Mouse (Mus musculus): ENCODE measurements at regions not wholly inside any gene's neighbourhood (a gene's known extent, or its start where the extent isn't known, plus 50 kb on each side); places are given as distances from the start of the nearest gene placed in this dataset.

- peaks cover 14% of the 10 kb centered on the region for H3K4me1 ChIP-seq (ENCODE audit: control insufficient read depth, insufficient read depth, low read length)
- 27% methylated on average over 3 of the region's 3 CpGs for WGBS
- peak overlapping the region; percentile 89 for H3K27ac ChIP-seq (ENCODE audit: low read length)
- H3K27me3 ChIP-seq (ENCODE audit: control insufficient read depth, insufficient read depth, low read length), result no peaks in the 10 kb centered on the region
- H3K9me3 ChIP-seq (ENCODE audit: control insufficient read depth, low read depth, low read length), result no peaks in the 10 kb centered on the region
- no peak overlapping the region for H3K4me3 ChIP-seq (ENCODE audit: low read depth, low read length)
- ATAC-seq (ENCODE audit: insufficient number of reproducible peaks, insufficient read depth, low FRiP score, low read depth), result peak; percentile 19; the same call in 1 of the 2 replicates
- no peaks in the 10 kb centered on the region for H3K36me3 ChIP-seq (ENCODE audit: control insufficient read depth, insufficient read depth, low read length)
- H3K9ac ChIP-seq (replicated peaks; ENCODE audit: low read depth, low read length), result no peak overlapping the region
- no peak overlapping the region for H3K4me2 ChIP-seq (replicated peaks; ENCODE audit: low read depth, low read length)
Measured at GRCm38 (mm10) chr12:109946179-109946578, 332.7 kb upstream of the Dio3 start.

- WGBS, result 55% methylated on average over 1 of the region's 1 CpGs
- H3K27ac ChIP-seq (ENCODE audit: low read length), result peak overlapping the region; percentile 89
- ATAC-seq (ENCODE audit: insufficient number of reproducible peaks, insufficient read depth, low FRiP score, low read depth), result no peak
Measured at GRCm38 (mm10) chr12:109946936-109947335, 331.9 kb upstream of the Dio3 start.

GRCm38 (mm10) chr12:109947886-109948433, 330.9 kb upstream of the Dio3 start:
- Histone ChIP-seq H3K9me3 (ENCODE audit: control insufficient read depth, low read depth, low read length) (no peaks in the 10 kb centered on the region), H3K36me3 (ENCODE audit: control insufficient read depth, insufficient read depth, low read length) (no peaks in the 10 kb centered on the region), H3K27ac (ENCODE audit: low read length) (no peak overlapping the region; the same call in 1 of the 2 replicates), H3K4me1 (ENCODE audit: control insufficient read depth, insufficient read depth, low read length) (peaks cover 24% of the 10 kb centered on the region), H3K27me3 (ENCODE audit: control insufficient read depth, insufficient read depth, low read length) (no peaks in the 10 kb centered on the region), H3K9ac (replicated peaks; ENCODE audit: low read depth, low read length) (no peak overlapping the region), H3K4me2 (replicated peaks; ENCODE audit: low read depth, low read length) (no peak overlapping the region), H3K4me3 (ENCODE audit: low read depth, low read length) (no peak overlapping the region)
- no peak for ATAC-seq (ENCODE audit: insufficient number of reproducible peaks, insufficient read depth, low FRiP score, low read depth)
- 57% methylated on average over 7 of the region's 7 CpGs for WGBS

More at GRCm38 (mm10) chr12:109946936-109947335, 331.9 kb upstream of the Dio3 start:
- Histone ChIP-seq H3K9ac (replicated peaks; ENCODE audit: low read depth, low read length) (no peak overlapping the region), H3K36me3 (ENCODE audit: control insufficient read depth, insufficient read depth, low read length) (no peaks in the 10 kb centered on the region), H3K4me2 (replicated peaks; ENCODE audit: low read depth, low read length) (no peak overlapping the region), H3K27me3 (ENCODE audit: control insufficient read depth, insufficient read depth, low read length) (no peaks in the 10 kb centered on the region), H3K4me1 (ENCODE audit: control insufficient read depth, insufficient read depth, low read length) (peaks cover 18% of the 10 kb centered on the region), H3K9me3 (ENCODE audit: control insufficient read depth, low read depth, low read length) (no peaks in the 10 kb centered on the region), H3K4me3 (ENCODE audit: low read depth, low read length) (no peak overlapping the region)

- ATAC-seq (ENCODE audit: insufficient number of reproducible peaks, insufficient read depth, low FRiP score, low read depth), result no peak
Measured at GRCm38 (mm10) chr12:109948434-109948984, 330.4 kb upstream of the Dio3 start.

GRCm38 (mm10) chr12:109949231-109949965, 329.5 kb upstream of the Dio3 start:
- no peaks in the 10 kb centered on the region for H3K36me3 ChIP-seq (ENCODE audit: control insufficient read depth, insufficient read depth, low read length)
- no peak overlapping the region for H3K4me3 ChIP-seq (ENCODE audit: low read depth, low read length)
- no peaks in the 10 kb centered on the region for H3K27me3 ChIP-seq (ENCODE audit: control insufficient read depth, insufficient read depth, low read length)
- 71% methylated on average over 17 of the region's 17 CpGs for WGBS
- ATAC-seq (ENCODE audit: insufficient number of reproducible peaks, insufficient read depth, low FRiP score, low read depth), result no peak
- no peak overlapping the region for H3K9ac ChIP-seq (replicated peaks; ENCODE audit: low read depth, low read length)
- no peaks in the 10 kb centered on the region for H3K9me3 ChIP-seq (ENCODE audit: control insufficient read depth, low read depth, low read length)
- H3K27ac ChIP-seq (ENCODE audit: low read length), result no peak overlapping the region
- peaks cover 26% of the 10 kb centered on the region for H3K4me1 ChIP-seq (ENCODE audit: control insufficient read depth, insufficient read depth, low read length)
- H3K4me2 ChIP-seq (replicated peaks; ENCODE audit: low read depth, low read length), result no peak overlapping the region

More at GRCm38 (mm10) chr12:109948434-109948984, 330.4 kb upstream of the Dio3 start:
- 33% methylated on average over 16 of the region's 16 CpGs for WGBS
- no peak overlapping the region for H3K4me3 ChIP-seq (ENCODE audit: low read depth, low read length)
- H3K36me3 ChIP-seq (ENCODE audit: control insufficient read depth, insufficient read depth, low read length), result no peaks in the 10 kb centered on the region
- peaks cover 24% of the 10 kb centered on the region for H3K4me1 ChIP-seq (ENCODE audit: control insufficient read depth, insufficient read depth, low read length)
- no peak overlapping the region for H3K9ac ChIP-seq (replicated peaks; ENCODE audit: low read depth, low read length)
- no peaks in the 10 kb centered on the region for H3K9me3 ChIP-seq (ENCODE audit: control insufficient read depth, low read depth, low read length)
- no peak overlapping the region for H3K4me2 ChIP-seq (replicated peaks; ENCODE audit: low read depth, low read length)
- H3K27me3 ChIP-seq (ENCODE audit: control insufficient read depth, insufficient read depth, low read length), result no peaks in the 10 kb centered on the region
- no peak overlapping the region for H3K27ac ChIP-seq (ENCODE audit: low read length)

GRCm38 (mm10) chr12:109950632-109951031, 328.2 kb upstream of the Dio3 start:
- no peak overlapping the region for H3K27ac ChIP-seq (ENCODE audit: low read length)
- peaks cover 24% of the 10 kb centered on the region for H3K4me1 ChIP-seq (ENCODE audit: control insufficient read depth, insufficient read depth, low read length)
- no peak overlapping the region for H3K4me3 ChIP-seq (ENCODE audit: low read depth, low read length)
- ATAC-seq (ENCODE audit: insufficient number of reproducible peaks, insufficient read depth, low FRiP score, low read depth), result no peak
- no peak overlapping the region for H3K4me2 ChIP-seq (replicated peaks; ENCODE audit: low read depth, low read length)
- 54% methylated on average over 6 of the region's 6 CpGs for WGBS
- H3K36me3 ChIP-seq (ENCODE audit: control insufficient read depth, insufficient read depth, low read length), result no peaks in the 10 kb centered on the region
- H3K9me3 ChIP-seq (ENCODE audit: control insufficient read depth, low read depth, low read length), result no peaks in the 10 kb centered on the region
- H3K27me3 ChIP-seq (ENCODE audit: control insufficient read depth, insufficient read depth, low read length), result no peaks in the 10 kb centered on the region
- H3K9ac ChIP-seq (replicated peaks; ENCODE audit: low read depth, low read length), result no peak overlapping the region

- Histone ChIP-seq H3K27ac (ENCODE audit: low read length) (no peak overlapping the region), H3K9ac (replicated peaks; ENCODE audit: low read depth, low read length) (no peak overlapping the region), H3K9me3 (ENCODE audit: control insufficient read depth, low read depth, low read length) (no peaks in the 10 kb centered on the region), H3K27me3 (ENCODE audit: control insufficient read depth, insufficient read depth, low read length) (no peaks in the 10 kb centered on the region), H3K4me3 (ENCODE audit: low read depth, low read length) (no peak overlapping the region), H3K4me2 (replicated peaks; ENCODE audit: low read depth, low read length) (no peak overlapping the region), H3K4me1 (ENCODE audit: control insufficient read depth, insufficient read depth, low read length) (peaks cover 22% of the 10 kb centered on the region), H3K36me3 (ENCODE audit: control insufficient read depth, insufficient read depth, low read length) (no peaks in the 10 kb centered on the region)
- no peak for ATAC-seq (ENCODE audit: insufficient number of reproducible peaks, insufficient read depth, low FRiP score, low read depth)
- 88% methylated on average over 12 of the region's 12 CpGs for WGBS
Measured at GRCm38 (mm10) chr12:109951473-109951872, 327.4 kb upstream of the Dio3 start.

GRCm38 (mm10) chr12:109951884-109952456, 326.9 kb upstream of the Dio3 start:
- Histone ChIP-seq H3K9me3 (ENCODE audit: control insufficient read depth, low read depth, low read length) (no peaks in the 10 kb centered on the region), H3K9ac (replicated peaks; ENCODE audit: low read depth, low read length) (no peak overlapping the region), H3K36me3 (ENCODE audit: control insufficient read depth, insufficient read depth, low read length) (no peaks in the 10 kb centered on the region), H3K27me3 (ENCODE audit: control insufficient read depth, insufficient read depth, low read length) (no peaks in the 10 kb centered on the region), H3K27ac (ENCODE audit: low read length) (no peak overlapping the region; the same call in 1 of the 2 replicates), H3K4me3 (ENCODE audit: low read depth, low read length) (no peak overlapping the region), H3K4me1 (ENCODE audit: control insufficient read depth, insufficient read depth, low read length) (peaks cover 17% of the 10 kb centered on the region), H3K4me2 (replicated peaks; ENCODE audit: low read depth, low read length) (no peak overlapping the region)
- ATAC-seq (ENCODE audit: insufficient number of reproducible peaks, insufficient read depth, low FRiP score, low read depth), result no peak
- WGBS, result 80% methylated on average over 10 of the region's 10 CpGs

All from stomach, embryonic 14.5 days (tissue).